Mouse (Mus musculus) adrenal gland, postnatal 36 days (tissue): ENCODE data around the gene Nek6. TPM values are rescaled to one million over a fixed set of nuclear protein-coding genes. Genes with fewer than 3 reads are reported as not detected.

Experiments
- DNase-seq, 2 experiments: peaks; one replicate each; pipeline ENCODE4 v3.0.0; 2021; ENCODE audit warnings: mixed read lengths in 1 of 2
- total RNA-seq, 2 experiments: library from RNA; stranded (reverse); gene quantifications; 2 replicates each; pipeline ENCODE4 v1.2.3; 2021

Nek6 gene
- total RNA-seq, 2 experiments from 2014 or later, result 9.2 to 22.3 TPM

DNA sequence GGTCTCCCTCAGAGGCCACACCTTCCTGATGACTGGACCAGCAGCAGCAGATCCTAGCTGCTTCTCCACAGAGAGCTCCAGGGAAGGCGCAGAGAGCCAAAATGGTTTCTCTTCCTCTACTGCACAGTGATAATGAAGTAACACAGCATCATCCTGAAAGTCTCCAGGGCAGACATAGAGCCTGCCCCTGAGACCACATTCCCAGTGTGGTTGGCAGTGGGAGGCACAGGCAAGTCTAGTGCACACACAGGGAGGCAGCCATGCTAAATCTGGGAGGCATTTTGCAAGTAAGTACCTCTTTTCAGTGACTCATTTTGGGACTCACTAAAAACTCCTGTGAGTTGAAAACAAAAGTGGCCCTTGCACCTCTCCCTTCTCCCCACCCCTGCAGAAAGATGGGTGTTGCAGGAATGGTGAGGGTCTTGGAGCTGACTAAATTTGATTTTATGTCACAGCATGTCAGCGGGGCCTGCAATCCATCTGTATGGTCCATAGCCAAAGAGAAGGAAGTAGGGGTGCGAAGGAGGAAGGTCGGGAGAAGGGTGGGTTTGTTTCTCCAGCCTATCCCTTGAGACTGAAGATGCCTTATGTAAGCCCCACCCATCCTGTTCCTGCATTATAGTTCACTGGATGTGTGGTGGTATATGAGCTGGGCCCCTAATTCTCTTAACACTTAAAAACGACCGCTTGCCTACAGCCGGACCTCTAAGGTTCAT, 2.3 kb upstream of the Nek6 start:
- DNase-seq, result no peak

DNA sequence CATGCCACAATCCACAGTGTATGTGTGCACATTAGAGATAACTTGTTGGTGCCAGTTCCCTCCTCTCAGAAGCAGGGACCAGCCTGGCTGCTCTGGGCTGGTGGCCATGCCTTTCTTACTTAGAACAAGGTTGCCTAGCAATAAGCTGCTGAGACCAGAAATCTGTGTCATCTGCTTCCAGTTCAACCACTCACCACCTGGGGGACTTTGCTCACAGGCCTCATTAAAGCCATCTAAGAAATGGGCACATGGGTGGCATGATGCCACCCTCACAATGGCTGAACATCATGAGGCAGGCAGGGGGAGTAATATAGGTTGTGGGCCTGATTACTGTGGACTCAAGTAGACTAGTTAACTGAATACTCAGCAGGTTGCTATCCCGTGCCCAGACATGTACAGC, 1.3 kb upstream of the Nek6 start:
- DNase-seq, result no peak

DNA sequence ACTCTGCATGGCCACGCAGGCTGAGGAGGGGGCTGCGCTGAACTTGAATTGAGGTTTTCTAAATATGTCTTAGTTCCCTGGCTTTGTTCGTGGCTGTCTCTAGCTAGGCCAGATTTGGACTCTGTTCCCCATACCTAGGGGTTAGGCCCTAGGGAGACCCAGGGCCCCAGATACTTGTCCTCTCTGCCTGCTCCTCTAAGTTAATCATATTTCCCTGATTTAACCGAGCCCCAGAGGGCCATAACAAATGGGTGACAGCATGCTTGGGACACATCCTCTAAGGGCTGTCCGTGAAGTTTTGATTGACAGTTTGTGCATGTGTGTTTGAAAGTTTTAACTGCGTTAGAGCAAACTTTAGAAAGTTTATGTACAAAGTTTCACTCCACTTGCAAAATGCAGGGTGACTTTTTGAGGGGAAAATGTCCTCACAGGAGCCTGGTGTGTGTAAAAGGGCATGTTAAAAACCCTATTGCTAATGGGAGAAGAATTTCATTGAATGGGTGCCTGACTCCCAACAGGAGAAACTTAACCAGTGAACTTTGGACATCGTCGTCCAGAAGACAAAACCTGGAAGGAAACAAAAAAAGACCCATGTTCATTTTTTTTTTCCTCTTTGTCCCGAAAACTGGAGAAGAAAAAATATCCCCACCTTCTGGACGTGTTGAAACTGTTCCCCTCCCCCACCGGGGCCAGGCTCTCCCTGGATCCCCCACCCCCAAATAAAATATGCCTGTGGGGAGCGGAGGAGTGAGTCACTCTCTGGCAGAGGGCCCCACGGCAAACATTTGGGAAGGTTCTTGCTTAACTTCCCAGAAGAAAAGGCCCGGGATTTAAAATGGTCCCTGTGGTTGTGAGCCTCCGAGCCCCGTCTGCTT, 1.1 kb downstream of the Nek6 start:
- peak; percentile 81 to 83 for DNase-seq

DNA sequence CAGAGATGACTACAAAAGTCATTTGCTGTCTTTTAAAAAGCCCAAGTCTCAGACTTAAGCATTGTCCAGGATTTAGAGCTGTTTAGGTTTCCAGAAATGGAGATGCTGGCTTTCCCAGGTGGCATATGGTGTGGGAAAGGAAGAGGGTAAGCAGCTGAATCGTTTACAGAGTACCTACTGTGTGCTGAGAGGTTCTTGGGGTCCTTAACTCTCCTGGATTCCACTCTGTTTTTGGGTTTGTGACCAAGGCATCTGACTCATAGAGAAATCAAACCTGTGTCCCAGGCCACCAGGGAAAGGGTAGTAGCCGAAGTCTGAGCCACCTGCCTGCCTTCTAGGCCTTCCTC, 1.7 kb downstream of the Nek6 start:
- DNase-seq, result no peak

DNA sequence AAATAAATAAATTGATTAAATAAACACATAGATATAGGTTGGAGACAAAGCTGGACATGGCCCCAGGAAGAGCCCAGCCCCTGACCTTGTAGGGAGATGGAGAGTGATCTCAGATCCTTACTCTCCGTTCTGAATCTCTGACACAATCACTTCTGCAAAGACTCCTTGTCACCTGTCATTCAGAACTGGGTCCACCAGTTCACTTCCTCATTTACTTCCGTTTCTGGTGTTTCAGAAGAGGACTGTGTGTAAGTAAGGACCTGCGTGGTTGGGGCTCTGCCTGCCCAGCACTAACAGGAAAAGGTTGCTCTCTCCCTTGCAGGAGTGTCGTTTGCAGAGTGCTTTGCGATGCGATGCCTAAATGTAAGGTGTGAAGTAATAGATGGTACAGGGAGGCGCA, 3.0 kb downstream of the Nek6 start:
- DNase-seq, result no peak

DNA sequence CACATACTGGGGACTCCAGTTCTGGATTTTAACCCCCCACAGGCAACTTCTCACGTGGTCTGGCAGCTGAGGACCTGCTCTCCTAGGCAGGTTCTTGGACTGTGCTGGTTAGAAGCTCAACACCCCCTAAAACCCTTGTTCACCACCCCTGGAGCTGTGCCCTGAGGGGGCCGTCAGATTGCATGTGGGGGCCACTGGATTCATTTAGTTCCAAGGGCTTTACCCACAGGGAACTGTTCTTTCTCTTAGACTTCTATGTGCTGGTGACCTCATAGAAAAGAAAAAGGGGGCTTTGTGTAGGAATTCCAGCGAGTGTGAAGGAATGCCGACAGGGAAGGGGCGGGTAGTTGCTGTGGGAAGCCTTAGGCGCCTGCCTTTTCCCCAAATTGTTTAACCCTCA, 4.0 kb downstream of the Nek6 start:
- DNase-seq, result no peak

DNA sequence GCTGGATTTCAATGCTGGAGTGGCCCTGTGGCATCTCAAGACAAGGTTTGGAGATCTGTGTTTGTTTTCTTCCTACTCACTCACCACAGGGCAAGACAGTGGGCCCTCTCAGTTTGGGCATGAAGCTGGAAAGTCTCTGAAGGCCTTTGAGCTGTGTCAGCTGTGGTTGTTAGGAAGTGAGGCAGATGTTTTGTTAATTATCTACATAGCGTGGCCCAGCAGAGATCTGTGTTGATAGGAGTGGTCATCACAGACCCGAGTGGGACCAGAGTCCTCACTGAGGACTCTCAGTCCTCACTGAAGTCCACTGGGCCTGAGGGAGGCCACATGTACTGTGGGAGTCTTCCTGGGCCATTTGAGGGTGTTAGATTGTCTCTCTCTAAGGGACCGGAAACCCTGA, 5.0 kb downstream of the Nek6 start:
- DNase-seq, result no peak

DNA sequence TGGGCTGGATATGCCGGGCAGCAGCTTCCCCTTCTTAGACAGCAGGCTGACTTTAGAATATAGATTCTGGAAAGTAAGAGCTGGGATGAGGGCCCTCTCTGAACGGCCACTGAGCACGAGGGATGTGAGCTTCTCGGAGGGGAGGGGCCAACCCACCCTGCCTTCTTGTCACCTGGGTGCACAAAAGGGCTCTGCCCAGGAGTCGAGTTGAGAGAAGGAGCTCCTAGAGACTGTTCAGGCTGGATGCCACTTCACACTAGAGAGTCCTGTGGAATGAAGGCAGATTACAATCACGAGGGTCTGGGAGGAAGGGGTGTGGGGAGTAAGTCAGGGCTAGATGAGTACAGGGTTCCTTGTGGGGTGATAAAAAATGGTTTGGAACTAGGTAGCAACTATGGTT, 5.6 kb downstream of the Nek6 start:
- no peak for DNase-seq

DNA sequence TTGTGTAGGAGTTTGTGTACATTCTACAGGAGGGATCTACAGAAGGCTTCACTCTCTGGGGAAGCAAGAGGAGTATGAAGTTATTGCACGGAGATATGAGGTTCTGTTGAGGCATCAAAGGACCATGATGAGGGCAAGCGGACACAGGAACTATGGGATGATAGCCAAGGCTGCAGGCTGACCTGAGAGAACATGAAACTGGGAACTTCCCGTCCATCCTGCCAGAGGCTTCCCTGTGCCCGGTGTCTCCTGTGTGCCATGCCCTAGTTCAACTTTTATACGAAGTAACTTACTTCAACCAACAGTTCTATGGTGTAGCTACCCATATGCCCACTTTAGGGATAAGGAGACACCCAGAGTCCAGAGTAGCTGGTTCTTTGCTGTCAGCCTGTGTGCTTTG, 7.3 kb downstream of the Nek6 start:
- DNase-seq, result no peak

DNA sequence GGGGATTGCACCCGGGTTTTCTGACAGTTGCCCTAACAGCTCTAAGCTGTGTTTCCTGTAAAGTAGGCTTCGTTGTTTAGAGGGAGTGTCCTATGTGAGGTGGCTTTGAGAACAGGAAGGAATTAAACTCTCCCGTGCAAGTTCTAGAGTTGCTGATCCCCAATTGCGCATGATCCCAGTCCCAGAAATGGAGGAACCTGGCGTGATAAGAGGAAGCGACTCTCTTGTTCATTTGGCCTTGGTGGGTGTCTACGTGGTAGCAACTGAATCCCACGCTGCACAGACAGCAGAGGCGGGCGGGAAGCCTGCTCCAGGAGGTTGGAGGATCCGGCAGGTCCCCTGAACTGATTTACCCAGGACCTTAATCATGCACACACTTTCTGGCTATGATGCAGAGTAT, 8.5 kb downstream of the Nek6 start:
- no peak for DNase-seq

DNA sequence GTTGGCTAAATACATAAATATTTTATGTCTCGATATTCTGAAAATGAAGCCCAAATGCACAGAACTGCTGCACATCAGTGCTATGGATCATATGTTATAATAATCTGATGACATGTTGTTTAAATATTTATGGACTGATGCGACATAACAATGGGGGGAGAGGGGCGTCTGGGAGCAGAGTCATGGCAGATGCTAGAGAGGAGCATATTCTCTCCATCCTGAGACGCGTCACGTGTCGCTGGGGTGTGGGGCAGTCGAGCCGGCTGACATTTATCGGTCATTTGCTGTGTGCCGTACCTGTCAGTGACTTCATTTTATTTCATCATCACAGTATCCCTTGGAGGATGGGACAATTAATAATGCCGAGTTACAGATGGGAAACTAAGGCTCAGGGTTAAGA, 10.2 kb downstream of the Nek6 start:
- no peak for DNase-seq

DNA sequence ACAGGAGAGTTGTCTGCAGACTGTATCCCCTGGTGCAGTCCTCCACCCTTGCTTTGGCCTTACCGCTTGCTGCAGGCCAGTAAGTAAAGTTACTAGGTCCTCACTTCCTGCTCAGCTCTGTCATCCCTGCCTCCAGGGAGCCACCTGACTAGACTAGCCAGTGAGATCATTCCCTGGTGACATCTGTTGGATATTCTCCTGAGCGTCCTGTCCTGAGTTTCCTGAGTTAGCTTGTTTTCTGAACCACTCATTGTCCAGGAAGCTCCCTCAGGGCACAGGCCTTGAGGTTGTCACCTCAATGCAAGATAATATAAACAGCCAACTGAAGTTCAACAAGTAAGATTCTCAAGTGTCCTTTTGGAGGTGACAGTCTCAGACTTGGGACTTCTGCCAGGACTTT, 10.9 kb downstream of the Nek6 start:
- DNase-seq, result peak; percentile 29 to 31

DNA sequence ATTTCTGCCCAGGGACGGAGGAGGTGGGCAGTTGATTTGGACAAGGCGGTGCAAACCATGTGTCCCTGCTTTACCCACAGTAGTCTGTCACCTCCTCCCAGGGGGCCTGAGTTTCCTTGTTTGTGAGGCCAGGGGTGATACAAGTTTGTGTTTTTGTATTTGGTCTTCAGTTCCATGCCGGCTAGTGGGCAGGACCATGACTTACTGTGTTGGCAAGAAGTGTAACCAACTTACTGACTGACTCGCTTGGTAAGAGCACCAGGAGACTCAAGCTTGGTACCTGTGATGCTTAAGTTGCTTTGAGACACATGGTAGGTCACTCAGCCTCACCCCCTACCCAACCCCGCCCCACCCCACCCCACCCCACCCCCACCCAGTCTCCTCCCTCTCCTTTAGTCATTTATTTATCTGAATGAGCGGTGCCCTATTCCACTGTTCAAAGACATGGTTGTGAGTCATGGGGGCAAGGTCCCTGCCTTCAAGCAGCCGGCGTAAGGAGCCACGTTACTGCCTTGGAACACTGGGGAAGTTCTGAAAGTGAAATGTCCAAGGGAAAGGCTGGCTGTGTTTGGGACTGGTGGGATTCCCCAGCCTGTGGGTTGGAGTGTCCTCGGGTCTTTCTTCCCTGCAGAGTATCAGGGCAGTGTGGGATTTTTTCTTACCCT, 12.5 kb downstream of the Nek6 start:
- peak; percentile 68 to 73 for DNase-seq

DNA sequence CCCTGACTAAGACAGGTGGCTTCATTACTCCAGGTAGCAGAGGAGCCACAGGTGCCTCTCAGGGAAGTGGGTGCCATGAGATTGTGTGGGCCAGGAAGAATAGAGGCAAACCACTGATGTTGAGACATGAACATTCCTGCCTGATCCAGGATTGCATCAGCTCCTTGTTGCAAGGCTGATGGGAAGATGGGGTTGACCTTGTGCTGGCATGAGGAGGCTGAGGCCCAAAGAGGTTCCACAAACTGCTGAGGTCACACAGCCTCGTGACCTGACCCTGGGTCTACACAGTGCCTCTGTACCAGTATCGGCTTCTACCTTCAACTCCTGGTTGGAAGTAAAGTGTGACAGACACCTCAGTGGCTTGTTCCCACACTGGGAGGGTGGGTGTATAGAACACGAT, 13.6 kb downstream of the Nek6 start:
- DNase-seq, result peak; percentile 14 to 59

DNA sequence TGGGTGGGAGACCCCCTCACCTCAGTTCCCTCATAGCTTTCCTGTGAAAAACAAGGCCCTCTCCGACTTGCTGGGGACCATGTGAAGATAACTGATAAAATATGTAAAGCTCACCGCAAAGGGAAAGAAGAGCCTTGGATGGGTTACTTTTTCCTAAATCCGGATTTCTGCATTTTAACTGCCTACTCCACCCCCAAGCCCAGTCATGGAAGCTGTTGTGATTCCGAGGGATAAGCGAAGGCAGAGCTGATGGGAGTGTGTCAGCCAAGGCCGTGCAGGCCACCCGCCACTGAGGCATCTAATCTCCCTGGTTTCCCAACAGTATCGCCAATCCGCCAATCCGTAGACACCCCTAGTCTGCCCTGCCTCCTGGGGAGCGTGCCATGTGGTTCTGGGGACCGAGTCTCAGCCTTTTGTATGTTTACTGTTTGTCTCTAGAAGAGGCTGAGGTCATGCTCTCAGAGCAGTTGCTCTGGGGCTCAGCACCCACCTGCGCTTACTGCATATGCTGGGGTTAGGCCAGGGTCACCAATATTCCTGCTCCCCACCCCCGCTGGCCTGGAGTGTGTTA, 18.2 kb downstream of the Nek6 start:
- DNase-seq, result no peak

DNA sequence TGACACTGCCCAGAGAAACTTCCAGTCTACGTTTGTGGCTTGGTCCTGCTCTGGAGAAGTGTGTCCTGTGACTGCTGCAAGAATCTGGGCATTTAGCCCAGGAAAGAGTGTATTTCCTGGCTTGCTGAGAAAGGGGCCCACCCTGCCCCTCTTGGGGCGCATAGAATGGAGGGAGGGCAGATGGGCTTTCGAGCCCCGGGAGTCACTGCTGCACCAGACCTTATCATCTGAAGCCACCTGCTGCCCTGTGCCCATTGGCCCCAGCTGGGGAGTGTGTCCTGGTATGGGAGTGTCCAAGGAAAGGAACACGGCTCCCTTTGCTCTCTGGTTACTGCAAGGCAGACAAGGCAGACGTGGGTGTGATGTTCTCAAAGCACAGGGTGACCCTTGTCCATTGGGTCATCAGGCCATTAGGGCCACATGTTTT, 19.5 kb downstream of the Nek6 start:
- DNase-seq, result no peak

DNA sequence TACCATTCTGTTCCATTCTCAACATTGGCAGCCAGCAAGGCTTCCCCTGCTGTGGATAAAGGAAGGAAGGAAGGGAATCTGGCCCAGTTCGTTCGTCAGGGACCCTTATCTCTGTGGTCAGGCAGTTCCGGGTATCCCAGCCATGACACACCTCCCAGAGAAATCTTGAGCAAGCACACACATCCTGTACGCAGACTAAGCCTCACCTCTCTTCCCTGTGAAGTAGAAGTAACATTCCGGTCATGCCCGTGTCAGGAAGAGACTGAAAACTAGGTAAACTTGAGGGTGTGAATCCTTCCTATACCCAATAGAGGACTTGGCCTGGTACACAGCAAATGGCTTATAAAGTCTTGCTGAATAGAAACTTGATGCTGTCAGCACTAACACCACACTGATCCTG, 21.9 kb downstream of the Nek6 start:
- peak; percentile 38 to 48 for DNase-seq

DNA sequence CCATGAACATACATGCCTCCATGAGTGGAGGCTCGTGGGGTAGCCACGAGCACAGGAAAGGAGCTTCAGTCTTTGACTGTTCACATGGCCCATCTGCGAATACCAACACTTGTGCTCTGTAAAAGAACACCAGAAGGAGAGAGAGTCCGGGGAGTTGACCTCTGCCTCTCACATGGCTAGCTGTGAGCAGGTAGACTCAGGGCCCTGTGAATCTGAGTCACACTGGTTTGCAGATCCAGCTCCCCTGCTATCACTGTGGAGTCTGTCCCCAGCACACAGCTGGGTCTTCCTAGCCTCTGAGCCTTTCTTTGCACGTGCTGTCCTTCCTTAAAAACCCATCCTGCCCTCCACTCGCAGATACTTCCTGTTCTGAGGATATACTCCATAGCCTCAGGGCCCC, 22.3 kb downstream of the Nek6 start:
- DNase-seq, result no peak

DNA sequence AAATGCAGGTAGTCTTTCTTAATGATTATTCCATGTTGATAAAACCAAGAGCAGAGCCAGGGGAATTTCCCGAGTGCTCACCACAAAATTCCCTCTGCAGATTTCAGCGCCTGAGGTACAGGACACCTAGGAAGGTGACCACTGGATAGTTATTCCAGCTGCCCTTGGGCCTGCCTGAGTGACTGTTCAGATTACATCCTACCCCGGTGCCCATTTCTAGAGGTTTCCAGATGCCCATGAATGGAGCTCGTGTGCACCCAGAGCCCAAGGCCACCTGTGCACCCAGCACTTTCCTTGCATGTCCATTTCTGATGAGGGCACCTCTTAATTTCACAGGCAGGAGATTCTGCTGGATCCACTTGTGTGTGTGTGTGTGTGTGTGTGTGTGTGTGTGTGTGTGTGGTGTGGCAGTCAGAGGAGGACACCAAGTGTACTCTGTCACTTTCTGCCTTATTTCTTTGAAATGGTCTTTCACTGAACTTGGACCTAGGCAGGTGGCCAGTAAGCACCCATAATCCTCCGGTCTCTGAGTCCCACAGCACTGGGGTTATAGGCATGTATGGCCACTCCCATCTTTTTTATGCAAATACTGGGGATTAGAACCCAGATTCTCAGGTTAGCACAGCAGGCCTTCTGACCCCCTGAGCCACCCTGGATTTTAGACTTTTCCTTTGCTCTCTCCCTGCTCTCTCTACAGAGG, 22.9 kb downstream of the Nek6 start:
- DNase-seq, result no peak

DNA sequence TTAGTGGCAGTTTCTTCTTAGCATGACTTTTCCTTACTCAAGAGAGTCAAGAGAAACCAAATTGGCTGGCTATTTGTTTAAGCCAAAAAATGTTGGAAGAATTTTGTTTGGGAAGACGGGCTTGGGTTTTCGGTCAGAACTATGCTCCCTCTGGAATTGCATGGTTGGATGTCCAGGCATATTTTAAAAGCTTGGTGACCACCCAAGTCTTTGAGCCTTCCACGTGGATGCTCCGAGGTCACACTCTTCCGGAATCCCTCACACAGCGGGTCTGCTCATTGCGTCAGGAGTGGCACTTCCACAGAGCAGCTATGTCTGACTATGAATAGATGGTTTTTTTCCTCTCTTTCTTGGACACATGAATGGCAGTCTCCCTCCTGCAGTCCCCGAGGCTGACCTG, 23.6 kb downstream of the Nek6 start:
- DNase-seq, result no peak

DNA sequence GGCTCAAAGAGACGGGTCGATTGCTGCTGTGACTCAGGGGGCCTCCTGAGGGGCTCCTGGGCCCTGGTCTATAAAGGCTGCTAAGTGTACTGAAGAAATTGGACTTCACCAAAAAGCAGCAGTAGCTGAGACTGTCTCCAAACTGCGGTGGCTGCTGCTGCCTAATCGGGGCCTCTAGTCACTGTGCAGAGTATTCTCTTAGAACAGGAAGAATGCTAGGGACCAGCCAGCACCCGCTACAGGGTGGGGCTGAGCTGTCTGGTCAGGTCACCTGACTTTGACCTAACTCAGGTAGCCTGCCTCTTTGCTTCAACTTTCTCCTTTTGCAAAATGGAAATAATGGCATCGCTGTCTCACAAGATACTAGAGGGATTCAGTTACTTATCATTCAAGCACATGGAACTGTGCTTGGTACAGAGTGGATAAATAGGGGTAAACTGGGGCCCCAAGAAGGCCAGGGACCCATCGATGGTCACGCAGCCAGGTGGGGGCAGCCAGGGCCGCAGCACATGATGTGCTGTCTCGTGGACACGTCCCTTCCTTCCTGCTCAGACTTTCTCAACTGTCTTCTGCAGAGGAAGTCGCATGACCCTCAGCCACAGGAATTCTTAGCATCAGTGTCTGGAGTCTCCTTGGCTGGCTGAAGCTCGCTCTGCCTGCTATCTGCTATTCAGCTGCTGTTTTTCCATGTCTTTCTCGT, 24.2 kb downstream of the Nek6 start:
- peak; percentile 18 to 26 for DNase-seq

DNA sequence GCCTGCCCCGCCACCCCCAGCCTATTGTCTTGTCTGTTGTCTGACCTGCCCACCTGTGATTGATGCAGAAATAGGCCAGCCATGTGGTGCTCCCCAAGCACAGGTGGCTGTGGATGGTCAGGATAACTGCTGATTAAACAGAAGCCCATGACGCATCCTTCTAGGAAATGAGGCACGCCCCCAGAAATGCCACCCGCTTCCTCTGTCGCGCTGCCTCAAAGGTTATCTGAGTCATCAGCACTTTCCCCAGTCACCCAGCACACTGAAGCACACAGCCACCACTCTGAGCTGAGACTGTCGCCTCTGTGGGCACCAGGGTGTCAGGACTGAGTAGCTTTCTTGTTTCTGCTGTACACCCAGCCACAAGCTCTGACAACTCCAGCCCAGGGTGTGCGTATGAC, 24.9 kb downstream of the Nek6 start:
- peak; percentile 76 to 78 for DNase-seq
